Mouse (Mus musculus) cortical plate, adult 2 months (tissue): Measurements from ENCODE around the gene Ptafr.

Experiments
- CTCF ChIP-seq: fragments of 200-500 bp; IDR thresholded peaks from 2 replicates; pipeline ENCODE4 v1.5.1; 2011; ENCODE audit warnings: mild to moderate bottlenecking, control low read depth, low read length; ENCODE audit not compliant: insufficient read depth; ENCODE audit errors: extremely low read depth
- POLR2A ChIP-seq: fragments of 200-500 bp; IDR thresholded peaks from 2 replicates; pipeline ENCODE4 v1.6.1; 2011; ENCODE audit warnings: mild to moderate bottlenecking, low read length, control low read depth; ENCODE audit not compliant: insufficient read depth; ENCODE audit errors: extremely low read depth

GRCm38 (mm10) chr4:132592958-132593357 lies 29.1 kb downstream of the Ptafr start:
- no peak for TF ChIP-seq CTCF
- no peak for TF ChIP-seq POLR2A
